Mouse (Mus musculus) thymus, adult 2 months (tissue): ENCODE data around the gene Mars2.

Source experiments
- CTCF ChIP-seq: fragments of 200-500 bp; IDR thresholded peaks from 2 replicates; pipeline ENCODE4 v1.5.1; 2012; ENCODE audit warnings: mild to moderate bottlenecking, control low read depth, low read length, moderate library complexity, borderline replicate concordance; ENCODE audit not compliant: control insufficient read depth, poor library complexity, insufficient read depth; ENCODE audit errors: extremely low read depth
- POLR2A ChIP-seq: fragments of 200-500 bp; IDR thresholded peaks from 2 replicates; pipeline ENCODE4 v1.6.1; 2012; ENCODE audit warnings: mild to moderate bottlenecking, low read length, control low read depth, moderate library complexity; ENCODE audit not compliant: control insufficient read depth, poor library complexity, insufficient read depth; ENCODE audit errors: extremely low read depth

DNA sequence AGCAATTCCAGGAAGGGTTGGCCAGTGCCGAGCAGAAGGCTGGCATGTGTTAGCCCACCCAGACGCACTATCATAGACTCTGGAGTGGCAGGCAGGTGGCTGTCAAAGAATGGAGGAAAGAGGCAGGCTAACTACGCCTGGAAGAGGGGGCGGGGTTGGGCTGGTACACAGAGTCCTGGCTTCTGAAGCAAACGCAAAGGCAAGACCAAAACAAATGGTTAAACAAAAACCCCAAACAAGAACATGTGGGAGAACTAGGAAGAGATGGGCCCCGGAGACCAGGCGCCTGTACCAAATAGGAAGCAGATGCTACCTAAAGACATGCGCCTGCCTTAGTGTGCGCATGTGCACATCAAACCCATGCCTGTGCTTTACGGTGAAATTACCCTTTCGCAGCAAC lies 12.9 kb upstream of the Mars2 start:
- TF ChIP-seq CTCF (no peak), POLR2A (no peak)
